Mouse (Mus musculus) lung, postnatal 0 days (tissue): ENCODE data around the gene Cic.

Source experiments
- CTCF ChIP-seq: IDR thresholded peaks from 2 replicates; pipeline ENCODE4 v1.5.1; 2016; ENCODE audit warnings: antibody characterized with exemption, mild to moderate bottlenecking
- EP300 ChIP-seq: IDR thresholded peaks from 2 replicates; pipeline ENCODE4 v1.6.1; 2016; ENCODE audit warnings: antibody characterized with exemption, mild to moderate bottlenecking, control low read depth

DNA sequence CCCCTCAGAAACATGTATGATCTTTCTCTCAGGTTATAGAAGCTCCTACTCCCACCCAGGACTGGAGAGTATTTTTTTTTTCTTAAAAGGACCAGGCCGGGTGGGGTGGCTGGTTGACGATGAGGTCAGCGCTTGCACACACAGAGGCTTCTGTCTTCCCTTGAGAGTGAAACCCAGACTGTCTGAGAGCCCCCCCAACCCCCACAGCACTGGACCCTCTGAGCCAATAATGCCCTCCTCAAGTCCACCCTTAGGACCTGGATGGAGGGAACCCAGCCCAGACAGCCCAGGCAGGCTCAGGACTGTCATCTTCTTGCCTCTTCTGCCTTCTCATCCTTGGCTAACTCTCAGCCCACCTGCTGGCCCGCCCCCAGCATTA is 20.8 kb upstream of the Cic start:
- no peak for TF ChIP-seq CTCF
- no peak for TF ChIP-seq EP300
